Mouse (Mus musculus) spleen, adult 2 months (tissue): ENCODE data around the gene Gm17545. TPM values are rescaled to one million over a fixed set of nuclear protein-coding genes. Genes with fewer than 3 reads are reported as not detected.

Experiments
- DNase-seq, 2 experiments: peaks; one replicate each; pipeline versions ENCODE4 v3.0.0 to v3.0.0-alpha.2; 2012 to 2021; ENCODE audit warnings: low spot score in 2 of 2, low read depth in 1 of 2
- H3K27ac ChIP-seq: fragments of 200-500 bp; 2 replicates; pipeline ENCODE4 v1.5.1; 2012; ENCODE audit warnings: low read length, inconsistent platforms; ENCODE audit not compliant: insufficient read depth
- H3K27me3 ChIP-seq: fragments of 200-500 bp; 2 replicates; pipeline ENCODE4 v1.6.1; 2012; ENCODE audit warnings: mild to moderate bottlenecking, moderate library complexity, low read length, inconsistent platforms; ENCODE audit not compliant: control insufficient read depth, insufficient read depth
- H3K36me3 ChIP-seq: fragments of 200-500 bp; 2 replicates; pipeline ENCODE4 v1.6.1; 2012; ENCODE audit warnings: mild to moderate bottlenecking, low read length, inconsistent platforms; ENCODE audit not compliant: control insufficient read depth, insufficient read depth
- H3K4me1 ChIP-seq: fragments of 200-500 bp; 2 replicates; pipeline ENCODE4 v1.6.1; 2011; ENCODE audit warnings: inconsistent platforms; ENCODE audit not compliant: control insufficient read depth, insufficient read depth, insufficient read length
- H3K4me3 ChIP-seq: fragments of 200-500 bp; 2 replicates; pipeline ENCODE4 v1.5.1; 2011; ENCODE audit warnings: mild to moderate bottlenecking, inconsistent platforms; ENCODE audit not compliant: insufficient read depth, insufficient read length; ENCODE audit errors: extremely low read depth
- CTCF ChIP-seq: fragments of 200-500 bp; IDR thresholded peaks from 2 replicates; pipeline ENCODE4 v1.5.1; 2011; ENCODE audit warnings: mild to moderate bottlenecking, inconsistent platforms; ENCODE audit not compliant: insufficient read depth, insufficient read length, insufficient replicate concordance; ENCODE audit errors: extremely low read depth
- POLR2A ChIP-seq: fragments of 200-500 bp; IDR thresholded peaks from 2 replicates; pipeline ENCODE4 v1.6.1; 2011; ENCODE audit warnings: low read depth, low read length, inconsistent platforms
- WGBS: fragments of 180-500 bp; shearing (Covaris S2); methylation state at CpG from one replicate; pipeline ENCODE4 v1.1.7; 2018; 5-methylcytosine and 5-hydroxymethylcytosine counted together
- polyA plus RNA-seq: library from polyadenylated mRNA; depleted of rRNA; stranded (reverse); fragments of >200 nt; gene quantifications from 2 replicates; pipeline ENCODE4 v1.2.3, GENCODE M21; 2012

Gm17545 gene
- polyA plus RNA-seq, 1 experiment = not detected

DNA sequence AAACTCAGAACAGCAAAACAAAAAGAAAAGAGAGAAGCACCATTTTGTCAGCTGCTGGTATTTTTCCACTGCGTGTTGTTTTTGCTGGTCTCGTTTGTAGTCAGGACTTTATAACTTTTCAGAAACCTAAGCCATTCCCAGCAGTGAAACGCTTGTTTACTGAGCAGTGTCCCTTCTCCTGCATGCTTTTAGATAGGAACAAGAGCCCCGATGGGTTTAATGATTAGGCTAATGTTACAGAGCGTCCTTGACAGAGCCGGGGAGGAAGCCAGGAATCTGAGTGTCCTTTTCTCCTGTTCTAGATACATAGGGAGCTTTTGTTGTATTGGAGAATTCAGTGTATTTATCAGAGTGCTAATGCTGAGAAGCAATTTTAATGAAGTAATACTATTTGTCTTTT, 36.5 kb upstream of the Gm17545 start:
- Histone ChIP-seq H3K4me1 (no peaks in the 10 kb centered on the region), H3K4me3 (no peak overlapping the region), H3K27me3 (no peaks in the 10 kb centered on the region), H3K27ac (no peak overlapping the region), H3K36me3 (no peaks in the 10 kb centered on the region)
- WGBS = 86% methylated on average over 6 of the region's 6 CpGs
- TF ChIP-seq CTCF = no peak
- TF ChIP-seq POLR2A = no peak
- no peak for DNase-seq

DNA sequence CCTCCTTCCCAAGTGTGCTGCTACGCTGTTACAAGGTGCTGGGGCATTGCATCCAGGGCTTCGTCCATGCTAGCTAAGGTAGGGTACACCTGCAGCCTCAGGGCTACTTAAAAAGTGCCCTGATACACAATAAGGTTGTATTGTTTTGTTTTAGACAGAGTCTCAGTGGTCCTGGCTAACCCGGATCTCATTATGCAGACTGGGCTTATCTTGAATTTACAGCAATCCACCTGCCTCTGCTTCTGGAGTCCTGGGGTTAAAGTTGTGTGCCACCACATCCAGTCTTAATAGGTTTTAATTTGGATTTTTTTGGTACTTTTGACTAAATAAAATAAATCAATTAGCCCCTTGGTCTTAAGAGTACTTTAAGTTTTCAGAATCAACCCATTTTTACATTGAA, 34.2 kb upstream of the Gm17545 start:
- 91% methylated on average over 3 of the region's 3 CpGs for WGBS
- H3K27me3 ChIP-seq = no peaks in the 10 kb centered on the region
- DNase-seq = no peak
- no peaks in the 10 kb centered on the region for H3K4me1 ChIP-seq
- no peak overlapping the region for H3K4me3 ChIP-seq
- no peaks in the 10 kb centered on the region for H3K36me3 ChIP-seq
- TF ChIP-seq CTCF (no peak), POLR2A (no peak)
- no peak overlapping the region for H3K27ac ChIP-seq

DNA sequence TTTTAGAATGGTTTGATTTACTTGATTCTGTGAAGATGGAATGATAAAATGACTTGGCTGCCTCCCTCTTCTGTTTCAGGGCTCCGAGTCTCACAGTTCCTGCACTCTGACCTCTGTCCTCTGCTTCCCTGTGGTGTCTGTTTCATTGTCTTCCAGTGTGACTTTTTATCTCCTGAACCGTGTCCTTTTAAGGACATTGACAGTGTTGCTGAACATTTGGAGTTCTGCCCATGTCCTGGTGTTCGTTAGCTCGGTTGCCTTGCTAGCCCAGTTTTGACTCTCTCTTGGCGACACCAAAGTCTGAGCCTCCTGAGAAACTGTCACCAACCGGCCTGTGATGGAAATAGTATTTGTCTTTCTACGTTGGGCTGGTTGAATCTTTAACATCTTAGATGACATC, 33.6 kb upstream of the Gm17545 start:
- H3K4me3 ChIP-seq = no peak overlapping the region
- TF ChIP-seq POLR2A (no peak), CTCF (no peak)
- H3K27ac ChIP-seq = no peak overlapping the region
- H3K27me3 ChIP-seq = no peaks in the 10 kb centered on the region
- H3K4me1 ChIP-seq = no peaks in the 10 kb centered on the region
- H3K36me3 ChIP-seq = no peaks in the 10 kb centered on the region
- no peak for DNase-seq
- 75% methylated on average over 7 of the region's 7 CpGs for WGBS

DNA sequence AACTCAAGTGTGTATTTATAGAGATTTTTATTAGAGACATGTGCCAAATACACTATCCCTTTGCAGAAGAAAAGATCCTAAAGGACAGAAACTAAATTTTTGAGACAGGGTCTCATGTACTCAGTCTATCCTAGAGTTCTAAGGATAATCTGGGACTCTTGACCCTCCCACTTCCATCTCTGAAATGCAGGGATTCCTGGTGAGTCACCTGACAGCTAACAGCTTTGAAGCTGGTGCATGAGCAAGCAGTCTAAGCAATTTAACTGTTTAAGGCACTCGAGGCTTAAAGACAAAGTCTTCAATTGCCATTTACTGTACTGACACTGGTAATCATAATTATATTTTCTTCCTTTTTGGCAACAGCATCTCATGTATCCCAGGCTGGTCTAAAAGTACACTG, 31.5 kb upstream of the Gm17545 start:
- Histone ChIP-seq H3K27ac (no peak overlapping the region), H3K27me3 (no peaks in the 10 kb centered on the region), H3K4me1 (no peaks in the 10 kb centered on the region), H3K36me3 (no peaks in the 10 kb centered on the region), H3K4me3 (no peak overlapping the region)
- DNase-seq = no peak
- 85% methylated on average over 1 of the region's 1 CpGs for WGBS
- TF ChIP-seq CTCF (no peak), POLR2A (no peak)

DNA sequence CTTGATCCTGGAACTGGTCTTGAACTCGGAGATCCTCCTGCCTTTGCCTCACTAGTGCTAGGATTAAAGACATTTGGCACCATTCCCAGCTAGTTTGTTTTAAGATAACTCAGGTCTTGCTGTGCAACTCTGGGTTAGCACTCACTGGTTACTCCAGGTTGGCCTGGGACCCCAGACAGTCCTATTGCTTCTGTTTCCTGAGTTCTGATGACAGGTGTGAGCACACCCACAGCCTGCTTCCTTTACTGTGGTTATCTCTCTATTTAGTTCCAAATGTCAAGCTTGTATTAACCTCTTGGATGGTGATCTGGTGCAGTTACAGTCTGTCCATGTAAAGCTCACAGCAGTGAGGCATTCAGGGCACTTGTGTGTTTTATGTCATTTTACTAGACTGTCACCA, 30.6 kb upstream of the Gm17545 start:
- DNase-seq = no peak
- H3K4me1 ChIP-seq = no peaks in the 10 kb centered on the region
- H3K27me3 ChIP-seq = no peaks in the 10 kb centered on the region
- WGBS = 59% methylated on average over 1 of the region's 1 CpGs
- H3K27ac ChIP-seq = no peak overlapping the region
- no peak for TF ChIP-seq POLR2A
- TF ChIP-seq CTCF = no peak
- no peak overlapping the region for H3K4me3 ChIP-seq
- no peaks in the 10 kb centered on the region for H3K36me3 ChIP-seq

DNA sequence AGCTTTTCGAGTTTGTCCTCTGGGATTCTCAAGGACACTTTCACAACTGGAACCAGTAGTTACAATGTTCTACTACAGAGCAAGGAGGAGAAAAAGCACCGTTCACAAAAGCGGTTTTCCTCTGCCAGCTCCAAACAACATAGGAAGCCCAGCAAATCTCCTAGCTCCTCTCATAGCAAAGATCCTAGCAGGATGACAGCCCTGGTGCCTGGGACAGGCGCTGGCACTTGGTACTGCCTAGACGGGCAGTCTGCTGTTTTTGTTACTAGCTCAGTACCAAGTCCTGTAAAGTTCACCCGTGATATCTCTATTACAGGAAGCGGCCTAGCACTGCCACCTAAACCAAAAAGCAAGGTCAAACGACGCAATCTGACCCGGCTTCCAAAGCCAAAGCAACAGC, 29.9 kb upstream of the Gm17545 start:
- H3K4me1 ChIP-seq = no peaks in the 10 kb centered on the region
- no peak for DNase-seq
- H3K27ac ChIP-seq = no peak overlapping the region
- H3K4me3 ChIP-seq = no peak overlapping the region
- WGBS = 80% methylated on average over 10 of the region's 10 CpGs
- H3K36me3 ChIP-seq = no peaks in the 10 kb centered on the region
- TF ChIP-seq POLR2A (no peak), CTCF (no peak)
- H3K27me3 ChIP-seq = no peaks in the 10 kb centered on the region

DNA sequence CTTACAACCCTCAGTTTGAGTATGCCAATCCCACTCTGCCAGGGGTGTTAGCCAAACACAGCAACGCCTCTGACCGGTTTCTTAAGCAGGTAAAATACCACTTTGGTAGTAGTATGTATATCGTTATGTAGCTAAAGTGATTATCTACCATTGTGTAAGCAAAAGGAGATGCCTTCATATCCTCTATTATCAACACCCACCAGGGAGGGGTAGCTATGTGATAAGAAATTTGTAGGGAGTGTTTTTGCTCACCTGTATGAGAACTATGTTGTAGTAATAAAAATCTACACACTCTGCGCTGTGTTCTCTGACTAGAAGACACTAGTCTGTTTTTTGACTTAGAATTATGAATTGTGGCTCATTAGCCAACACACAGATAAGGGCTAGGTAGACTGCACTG, 29.4 kb upstream of the Gm17545 start:
- Histone ChIP-seq H3K27me3 (no peaks in the 10 kb centered on the region), H3K4me1 (peaks cover under 1% of the 10 kb centered on the region; the same call in 1 of the 2 replicates), H3K36me3 (no peaks in the 10 kb centered on the region), H3K27ac (no peak overlapping the region), H3K4me3 (no peak overlapping the region)
- DNase-seq = no peak
- no peak for TF ChIP-seq POLR2A
- TF ChIP-seq CTCF = no peak
- WGBS = 92% methylated on average over 4 of the region's 4 CpGs
